Mouse (Mus musculus) lung, postnatal 10 days (tissue): ENCODE measurements at regions not wholly inside any gene's neighbourhood (a gene's known extent, or its start where the extent isn't known, plus 50 kb on each side); places are given as distances from the start of the nearest gene placed in this dataset.
A peak's percentile ranks its signal among the peaks of the same experiment; 100 is the strongest.

Experiments
- DNase-seq: peaks from one replicate; pipeline ENCODE4 v3.0.0; 2021

- peak; percentile 11 for DNase-seq
Measured at GRCm38 (mm10) chr1:137560389-137561268, 600.4 kb upstream of the Nr5a2 start.

GRCm38 (mm10) chr1:137549659-137550058 is 589.4 kb upstream of the Nr5a2 start:
- DNase-seq, result no peak

GRCm38 (mm10) chr1:137545666-137546065 is 585.4 kb upstream of the Nr5a2 start:
- no peak for DNase-seq

- DNase-seq, result no peak
Measured at GRCm38 (mm10) chr1:137543828-137544227, 583.6 kb upstream of the Nr5a2 start.

- DNase-seq, result no peak
Measured at GRCm38 (mm10) chr1:137541453-137541852, 581.2 kb upstream of the Nr5a2 start.

GRCm38 (mm10) chr1:137539424-137540116 is 579.3 kb upstream of the Nr5a2 start:
- DNase-seq, result no peak

- DNase-seq, result no peak
Measured at GRCm38 (mm10) chr1:137514750-137515149, 554.5 kb upstream of the Nr5a2 start.

- DNase-seq, result no peak
Measured at GRCm38 (mm10) chr1:137503704-137504422, 543.6 kb upstream of the Nr5a2 start.

GRCm38 (mm10) chr1:137488226-137488625 is 528.0 kb upstream of the Nr5a2 start:
- peak; percentile 3 for DNase-seq

- no peak for DNase-seq
Measured at GRCm38 (mm10) chr1:137478459-137478858, 518.2 kb upstream of the Nr5a2 start.

GRCm38 (mm10) chr1:137477239-137477638 is 517.0 kb upstream of the Nr5a2 start:
- no peak for DNase-seq

- DNase-seq, result peak; percentile 18
Measured at GRCm38 (mm10) chr1:137474858-137475257, 514.6 kb upstream of the Nr5a2 start.

- peak; percentile 11 for DNase-seq
Measured at GRCm38 (mm10) chr1:137473800-137474685, 513.8 kb upstream of the Nr5a2 start.

- DNase-seq, result no peak
Measured at GRCm38 (mm10) chr1:137464971-137465370, 504.7 kb upstream of the Nr5a2 start.

- no peak for DNase-seq
Measured at GRCm38 (mm10) chr1:137461189-137461588, 500.9 kb upstream of the Nr5a2 start.

GRCm38 (mm10) chr1:137453446-137454208 is 493.4 kb upstream of the Nr5a2 start:
- peak; percentile 11 for DNase-seq

GRCm38 (mm10) chr1:137452749-137453148 is 492.5 kb upstream of the Nr5a2 start:
- no peak for DNase-seq

GRCm38 (mm10) chr1:137446497-137446896 is 486.2 kb upstream of the Nr5a2 start:
- DNase-seq, result no peak

GRCm38 (mm10) chr1:137428110-137428509 is 467.9 kb upstream of the Nr5a2 start:
- DNase-seq, result no peak

GRCm38 (mm10) chr1:137418388-137418787 is 458.1 kb upstream of the Nr5a2 start:
- no peak for DNase-seq

- no peak for DNase-seq
Measured at GRCm38 (mm10) chr1:137396736-137397135, 436.5 kb upstream of the Nr5a2 start.

GRCm38 (mm10) chr1:137387509-137387908 is 427.3 kb upstream of the Nr5a2 start:
- DNase-seq, result no peak
